Comparison of ENCODE assay signal across 24 mouse cellular contexts in the genomic region with DNA sequence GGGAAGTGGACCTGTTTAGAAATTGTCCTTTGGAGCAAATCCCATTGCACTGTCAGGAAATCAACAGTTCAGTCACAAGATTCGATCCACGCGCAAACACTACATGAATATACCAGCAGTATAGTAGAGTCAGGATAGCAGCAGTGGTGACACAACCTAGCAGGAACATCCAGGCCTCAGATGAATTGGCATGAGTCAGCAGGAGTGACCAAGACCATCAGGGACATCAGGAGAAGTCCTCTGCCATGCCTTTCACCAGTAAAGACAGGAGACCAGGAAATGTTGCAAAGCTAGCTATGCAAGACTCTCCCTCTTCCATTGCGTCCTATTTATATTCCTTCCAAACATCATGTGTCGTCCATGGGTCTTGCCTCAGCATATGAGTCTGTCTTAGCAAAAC.
"Had no signal": no experiment of that assay in that cellular context is flagged by ENCODE, and none has a peak within 500 bp of the region (broad histone marks: within the 10 kb centered on the region; RNA-seq: fewer than 3 reads in every experiment).

No protein-coding gene starts in this region.

- H3K9me3 ChIP-seq: heart, embryonic 12.5 days; hindbrain, embryonic 13.5 days; hindbrain, embryonic 15.5 days; kidney, embryonic 15.5 days; limb, embryonic 10.5 days; limb, embryonic 12.5 days had no signal

- H3K4me1 ChIP-seq: hindbrain, embryonic 13.5 days; hindbrain, embryonic 15.5 days; kidney, embryonic 15.5 days had no signal

- H3K27ac ChIP-seq: heart, adult 2 months; hindbrain, embryonic 13.5 days; hindbrain, embryonic 15.5 days; hindbrain, postnatal 0 days; kidney, embryonic 15.5 days; kidney, postnatal 0 days; layer of hippocampus, adult 2 months; left cerebral cortex, adult 2 months; limb, embryonic 10.5 days; limb, embryonic 12.5 days had no signal

- DNase-seq: forebrain, postnatal 0 days; gastrocnemius, postnatal 14 days; gastrocnemius, postnatal 36 days; heart, adult 2 months; heart, postnatal 10 days; heart, postnatal 4 days; kidney, adult 11 months; kidney, adult 2 months; kidney, adult 9 months; kidney, postnatal 14 days; kidney, postnatal 4 days; liver had no signal

- H3K4me3 ChIP-seq: heart, adult 2 months; heart, embryonic 12.5 days; hindbrain, embryonic 13.5 days; hindbrain, embryonic 15.5 days; kidney, embryonic 15.5 days; layer of hippocampus, adult 2 months; left cerebral cortex, adult 2 months; limb, embryonic 10.5 days; limb, embryonic 12.5 days had no signal

- H3K9ac ChIP-seq: forebrain, postnatal 0 days; heart, embryonic 12.5 days; hindbrain, embryonic 13.5 days; hindbrain, embryonic 15.5 days; kidney, embryonic 15.5 days; limb, embryonic 12.5 days had no signal

- ATAC-seq: forebrain, postnatal 0 days; hindbrain, postnatal 0 days; intestine, embryonic 16.5 days had no signal

- H3K27me3 ChIP-seq: hindbrain, embryonic 13.5 days; hindbrain, embryonic 15.5 days; kidney, embryonic 15.5 days; limb, embryonic 12.5 days had no signal

- H3K4me2 ChIP-seq: heart, embryonic 12.5 days; hindbrain, embryonic 13.5 days; hindbrain, embryonic 15.5 days; kidney, embryonic 15.5 days; limb, embryonic 12.5 days; liver, embryonic 11.5 days had no signal

- H3K36me3 ChIP-seq: heart, embryonic 12.5 days; hindbrain, embryonic 13.5 days; hindbrain, embryonic 15.5 days; kidney, embryonic 15.5 days; limb, embryonic 10.5 days; limb, embryonic 12.5 days had no signal
